Mouse (Mus musculus): Measurements from ENCODE around the gene Cacng7.
"Not testable (repeated sequence)": the region's sequence is repeated elsewhere in the genome, so short reads cannot be mapped to it uniquely, and the experiment has no call there.

Gene Cacng7

GRCm38 (mm10) chr7:3332619-3333521 lies at the start of gene Cacng7:
Cacng7 (plus strand) TSS chr7:3332955.
- peak; percentile 74 for DNase-seq (ENCODE audit: low spot score)

GRCm38 (mm10) chr7:3283081-3283875 lies 49.5 kb upstream of the Cacng7 start:
- no peak for DNase-seq (ENCODE audit: low spot score)

- DNase-seq (ENCODE audit: low spot score): no peak
Observed at GRCm38 (mm10) chr7:3284604-3285003, 48.2 kb upstream of the Cacng7 start.

GRCm38 (mm10) chr7:3286036-3286435 lies 46.7 kb upstream of the Cacng7 start:
- no peak for DNase-seq (ENCODE audit: low spot score)

GRCm38 (mm10) chr7:3287186-3287585 lies 45.6 kb upstream of the Cacng7 start:
- DNase-seq (ENCODE audit: low spot score): no peak

GRCm38 (mm10) chr7:3288976-3289970 lies 43.5 kb upstream of the Cacng7 start, which contains the start of the genes Myadm and Prkcg:
Myadm (plus strand) TSS chr7:3289080.
Prkcg (plus strand) TSS chr7:3289179.
- peak; percentile 83 for DNase-seq (ENCODE audit: low spot score)

GRCm38 (mm10) chr7:3290257-3291033 lies 42.3 kb upstream of the Cacng7 start:
- peak; percentile 97 for DNase-seq (ENCODE audit: low spot score)

GRCm38 (mm10) chr7:3291197-3291596 lies 41.6 kb upstream of the Cacng7 start:
- DNase-seq (ENCODE audit: low spot score): peak; percentile 68

GRCm38 (mm10) chr7:3291764-3292163 lies 41.0 kb upstream of the Cacng7 start:
- no peak for DNase-seq (ENCODE audit: low spot score)

GRCm38 (mm10) chr7:3292271-3292670 lies 40.5 kb upstream of the Cacng7 start:
- DNase-seq (ENCODE audit: low spot score): not testable (repeated sequence)

GRCm38 (mm10) chr7:3292791-3293190 lies 40.0 kb upstream of the Cacng7 start:
- DNase-seq (ENCODE audit: low spot score): peak; percentile 82

- DNase-seq (ENCODE audit: low spot score): no peak
Observed at GRCm38 (mm10) chr7:3294794-3295193, 38.0 kb upstream of the Cacng7 start.

- DNase-seq (ENCODE audit: low spot score): no peak
Observed at GRCm38 (mm10) chr7:3295321-3296110, 37.2 kb upstream of the Cacng7 start.

GRCm38 (mm10) chr7:3296711-3297110 lies 36.0 kb upstream of the Cacng7 start:
- no peak for DNase-seq (ENCODE audit: low spot score)

- DNase-seq (ENCODE audit: low spot score): no peak
Observed at GRCm38 (mm10) chr7:3299941-3300617, 32.7 kb upstream of the Cacng7 start.

GRCm38 (mm10) chr7:3300891-3301627 lies 31.7 kb upstream of the Cacng7 start:
- DNase-seq (ENCODE audit: low spot score): no peak

GRCm38 (mm10) chr7:3301628-3302555 lies 30.9 kb upstream of the Cacng7 start:
- DNase-seq (ENCODE audit: low spot score): no peak
